Mouse (Mus musculus) CH12.LX (cell line): ENCODE measurements around the gene Zbtb25. TPM values are rescaled to one million over a fixed set of nuclear protein-coding genes. Genes with fewer than 3 reads are reported as not detected.

Experiments used
- DNase-seq: peaks from one replicate; pipeline ENCODE4 v3.0.0-alpha.2; 2013; ENCODE audit errors: extremely low read depth
- H3K27ac ChIP-seq: 2 replicates; pipeline ENCODE4 v1.5.1; 2012; ENCODE audit warnings: low read depth, mild to moderate bottlenecking, control low read depth, moderate library complexity; ENCODE audit not compliant: insufficient read depth
- H3K27me3 ChIP-seq: replicated peaks from 2 replicates; pipeline ENCODE3; 2012; ENCODE audit warnings: inconsistent platforms
- H3K36me3 ChIP-seq, 2 experiments: replicated peaks in 1 of 2; 2 replicates each; pipeline versions ENCODE3 to v1.6.1; 2012; ENCODE audit warnings: inconsistent platforms in 1 of 2, low read length in 1 of 2, mild to moderate bottlenecking in 1 of 2, mixed read lengths in 1 of 2, moderate library complexity in 1 of 2; ENCODE audit not compliant: control insufficient read depth in 1 of 2, insufficient read depth in 1 of 2
- H3K4me1 ChIP-seq, 2 experiments: 2 replicates each; pipeline ENCODE4 v1.6.1; 2012; ENCODE audit warnings: inconsistent platforms in 1 of 2, moderate library complexity in 1 of 2; ENCODE audit not compliant: insufficient read depth in 2 of 2, control insufficient read depth in 1 of 2
- H3K4me2 ChIP-seq: 2 replicates; pipeline ENCODE4 v1.6.1; 2012; ENCODE audit warnings: low read depth, mild to moderate bottlenecking, control low read depth; ENCODE audit not compliant: poor library complexity, insufficient read depth, severe bottlenecking
- H3K4me3 ChIP-seq, 3 experiments: fragments of 150-350 bp in 1 of 3; sonication (generic) in 1 of 3; replicated peaks in 1 of 3; 2 replicates each; pipeline versions ENCODE3 to v1.5.1; 2011 to 2012; ENCODE audit warnings: low read depth in 2 of 3, low read length in 2 of 3, mild to moderate bottlenecking in 2 of 3, moderate library complexity in 2 of 3, control low read depth in 1 of 3, improper control_type of control experiment in 1 of 3, inconsistent platforms in 1 of 3, mixed read lengths in 1 of 3; ENCODE audit not compliant: poor library complexity in 1 of 3
- H3K79me2 ChIP-seq: replicated peaks from 2 replicates; pipeline ENCODE4 v1.6.1; 2012; ENCODE audit warnings: mild to moderate bottlenecking, moderate library complexity; ENCODE audit not compliant: control insufficient read depth, poor library complexity, insufficient read depth, severe bottlenecking; ENCODE audit errors: extremely low read depth
- H3K9ac ChIP-seq: 2 replicates; pipeline ENCODE4 v1.6.1; 2012; ENCODE audit warnings: low read depth, mild to moderate bottlenecking, control low read depth, moderate library complexity; ENCODE audit not compliant: insufficient read depth
- H3K9me3 ChIP-seq: replicated peaks from 2 replicates; pipeline ENCODE3; 2012; ENCODE audit warnings: low read length, inconsistent platforms, mixed read lengths
- CHD1 ChIP-seq: IDR thresholded peaks from 2 replicates; pipeline ENCODE4 v1.6.1; 2012; ENCODE audit warnings: low read depth, low read length, improper control_type of control experiment, inconsistent platforms
- CHD2 ChIP-seq: IDR thresholded peaks from 2 replicates; pipeline ENCODE4 v1.6.1; 2011; ENCODE audit warnings: low read length, improper control_type of control experiment
- CTCF ChIP-seq, 2 experiments: IDR thresholded peaks in 1 of 2; conservative IDR thresholded peaks in 1 of 2; 2 replicates each; pipeline ENCODE4 v1.5.1; 2011 to 2012; ENCODE audit warnings: low read depth in 2 of 2, low read length in 2 of 2, improper control_type of control experiment in 1 of 2, inconsistent platforms in 1 of 2, mild to moderate bottlenecking in 1 of 2, moderate library complexity in 1 of 2
- E2F4 ChIP-seq: IDR thresholded peaks from 2 replicates; pipeline ENCODE4 v1.6.1; 2011; ENCODE audit warnings: low read depth, low read length, improper control_type of control experiment; ENCODE audit not compliant: insufficient replicate concordance
- ELF1 ChIP-seq: IDR thresholded peaks from 2 replicates; pipeline ENCODE4 v1.6.1; 2014; ENCODE audit warnings: low read depth, mild to moderate bottlenecking, inconsistent platforms, low read length, improper control_type of control experiment
- EP300 ChIP-seq: IDR thresholded peaks from 2 replicates; pipeline ENCODE4 v1.6.1; 2011; ENCODE audit warnings: low read length, improper control_type of control experiment
- ETS1 ChIP-seq: conservative IDR thresholded peaks from 2 replicates; pipeline ENCODE4 v1.6.1; 2012; ENCODE audit warnings: low read depth, mild to moderate bottlenecking, inconsistent platforms, low read length, improper control_type of control experiment, moderate library complexity
- GABPA ChIP-seq: IDR thresholded peaks from 2 replicates; pipeline ENCODE4 v1.6.1; 2012; ENCODE audit warnings: low read depth, low read length, improper control_type of control experiment, inconsistent platforms; ENCODE audit not compliant: insufficient replicate concordance
- IRF4 ChIP-seq: IDR thresholded peaks from 2 replicates; pipeline ENCODE4 v1.6.1; 2014; ENCODE audit warnings: low read depth, mild to moderate bottlenecking, inconsistent platforms, low read length, improper control_type of control experiment
- JUN ChIP-seq: IDR thresholded peaks from 2 replicates; pipeline ENCODE4 v1.6.1; 2011; ENCODE audit warnings: low read depth, mild to moderate bottlenecking, low read length, improper control_type of control experiment, moderate library complexity; ENCODE audit not compliant: insufficient read depth
- JUND ChIP-seq: conservative IDR thresholded peaks from 2 replicates; pipeline ENCODE4 v1.6.1; 2011; ENCODE audit warnings: low read depth, low read length, improper control_type of control experiment
- KAT2A ChIP-seq: IDR thresholded peaks from 2 replicates; pipeline ENCODE4 v1.6.1; 2012; ENCODE audit warnings: low read length, improper control_type of control experiment, inconsistent platforms; ENCODE audit not compliant: insufficient replicate concordance
- MAFK ChIP-seq: IDR thresholded peaks from 2 replicates; pipeline ENCODE4 v1.6.1; 2011; ENCODE audit warnings: low read length, improper control_type of control experiment; ENCODE audit not compliant: insufficient replicate concordance
- MAX ChIP-seq: IDR thresholded peaks from 2 replicates; pipeline ENCODE4 v1.6.1; 2011; ENCODE audit warnings: low read length, improper control_type of control experiment
- MAZ ChIP-seq: IDR thresholded peaks from 2 replicates; pipeline ENCODE4 v1.6.1; 2012; ENCODE audit warnings: low read depth, mild to moderate bottlenecking, inconsistent platforms, low read length, improper control_type of control experiment, moderate library complexity
- MXI1 ChIP-seq: IDR thresholded peaks from 2 replicates; pipeline ENCODE4 v1.6.1; 2011; ENCODE audit warnings: mild to moderate bottlenecking, low read depth, low read length, improper control_type of control experiment
- MYC ChIP-seq: IDR thresholded peaks from 2 replicates; pipeline ENCODE4 v1.6.1; 2011; ENCODE audit warnings: low read depth, mild to moderate bottlenecking, improper control_type of control experiment, low read length
- NELFE ChIP-seq: IDR thresholded peaks from 2 replicates; pipeline ENCODE4 v1.6.1; 2011; ENCODE audit warnings: low read depth, low read length, improper control_type of control experiment
- NRF1 ChIP-seq: IDR thresholded peaks from 2 replicates; pipeline ENCODE4 v1.6.1; 2014; ENCODE audit warnings: low read depth, mild to moderate bottlenecking, inconsistent platforms, low read length, improper control_type of control experiment, moderate library complexity
- PAX5 ChIP-seq: IDR thresholded peaks from 2 replicates; pipeline ENCODE4 v1.6.1; 2012; ENCODE audit warnings: low read length, inconsistent platforms, mixed read lengths
- POLR2A ChIP-seq: IDR thresholded peaks from 2 replicates; pipeline ENCODE4 v1.6.1; 2011; ENCODE audit warnings: low read depth, mild to moderate bottlenecking, improper control_type of control experiment, low read length
- RAD21 ChIP-seq: IDR thresholded peaks from 2 replicates; pipeline ENCODE4 v1.6.1; 2011; ENCODE audit warnings: low read depth, mild to moderate bottlenecking, low read length, improper control_type of control experiment, moderate library complexity
- RCOR1 ChIP-seq: conservative IDR thresholded peaks from 2 replicates; pipeline ENCODE4 v1.6.1; 2012; ENCODE audit warnings: low read depth, mild to moderate bottlenecking, inconsistent platforms, low read length, improper control_type of control experiment
- SIN3A ChIP-seq: IDR thresholded peaks from 2 replicates; pipeline ENCODE4 v1.6.1; 2012; ENCODE audit warnings: low read length, improper control_type of control experiment, inconsistent platforms
- TBP ChIP-seq: conservative IDR thresholded peaks from 2 replicates; pipeline ENCODE4 v1.6.1; 2011; ENCODE audit warnings: low read depth, low read length, improper control_type of control experiment
- TCF12 ChIP-seq: IDR thresholded peaks from 2 replicates; pipeline ENCODE4 v1.6.1; 2014; ENCODE audit warnings: low read depth, mild to moderate bottlenecking, inconsistent platforms, low read length, improper control_type of control experiment
- UBTF ChIP-seq: IDR thresholded peaks from 2 replicates; pipeline ENCODE4 v1.6.1; 2012; ENCODE audit warnings: low read depth, mild to moderate bottlenecking, inconsistent platforms, low read length, improper control_type of control experiment, moderate library complexity
- USF1 ChIP-seq: IDR thresholded peaks from 2 replicates; pipeline ENCODE4 v1.6.1; 2014; ENCODE audit warnings: low read depth, mild to moderate bottlenecking, inconsistent platforms, low read length, improper control_type of control experiment
- USF2 ChIP-seq: conservative IDR thresholded peaks from 2 replicates; pipeline ENCODE4 v1.6.1; 2011; ENCODE audit warnings: low read depth, low read length, improper control_type of control experiment
- ZC3H11A ChIP-seq: IDR thresholded peaks from 2 replicates; pipeline ENCODE4 v1.6.1; 2012; ENCODE audit warnings: low read depth, mild to moderate bottlenecking, inconsistent platforms, low read length, improper control_type of control experiment
- ZKSCAN1 ChIP-seq: IDR thresholded peaks from 2 replicates; pipeline ENCODE4 v1.6.1; 2012; ENCODE audit warnings: low read depth, inconsistent platforms, low read length, improper control_type of control experiment, borderline replicate concordance
- ZMIZ1 ChIP-seq: IDR thresholded peaks from 2 replicates; pipeline ENCODE4 v1.6.1; 2012; ENCODE audit warnings: low read depth, mild to moderate bottlenecking, inconsistent platforms, low read length, improper control_type of control experiment
- ZNF384 ChIP-seq: IDR thresholded peaks from 2 replicates; pipeline ENCODE4 v1.6.1; 2012; ENCODE audit warnings: low read depth, low read length, improper control_type of control experiment, inconsistent platforms
- dilution Hi-C: fragments of 300-500 bp; cut with MboI; formaldehyde crosslinking; loops from 2 replicates; pipeline ENCODE4 v1.14.3; 2020; ENCODE audit warnings: low sequenced_read_pairs; ENCODE audit not compliant: extremely low pct_unique_long_range_greater_than_20kb, extremely low pct_ligation_motif_present
- in situ Hi-C: fragments of 300-500 bp; cut with MboI; formaldehyde crosslinking; loops from 3 replicates; pipeline ENCODE4 v1.14.3; 2019; ENCODE audit warnings: low sequenced_read_pairs, low pct_ligation_motif_present, low pct_unique_long_range_greater_than_20kb, mixed read lengths
- polyA plus RNA-seq: library from polyadenylated mRNA; unstranded; fragments of >175 nt; gene quantifications from 2 replicates; pipeline ENCODE4 v1.2.1, GENCODE M21; 2012; ENCODE audit warnings: low read depth; ENCODE audit not compliant: insufficient read length
- total RNA-seq, 2 experiments: library from RNA; depleted of rRNA; stranded (reverse); fragments of 300-350 nt in 1 of 2; fragments of >200 nt in 1 of 2; gene quantifications; 2 replicates each; pipeline ENCODE4 v1.2.3; 2012 to 2014

Zbtb25 gene
- total and polyA plus RNA-seq, 3 experiments, result 7.2 to 18.7 (median 7.3) TPM

DNA sequence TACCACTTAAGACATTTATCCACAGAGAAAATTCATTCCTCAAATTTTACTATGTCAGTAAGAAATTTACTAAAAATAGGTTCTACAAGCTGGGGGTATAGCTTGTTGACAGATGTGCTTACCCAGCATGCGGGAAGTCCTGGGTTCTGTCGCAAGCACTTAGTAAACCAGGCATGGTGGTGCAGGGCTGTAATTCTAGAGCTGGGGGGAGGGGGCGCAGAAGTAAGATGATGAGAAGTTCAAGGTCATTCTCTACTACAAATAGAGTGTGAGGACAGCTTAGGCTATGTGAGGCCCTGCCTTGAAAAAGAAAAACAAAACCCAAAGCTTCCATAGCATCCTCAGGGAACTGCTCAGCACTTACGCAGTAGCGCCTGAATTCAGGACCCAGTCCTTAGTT, 9.2 kb upstream of the Zbtb25 start:
- H3K4me3 ChIP-seq, result no peak overlapping the region
- peaks cover 3% of the 10 kb centered on the region for H3K9me3 ChIP-seq
- dilution Hi-C loops (no loop called here), in situ Hi-C loops (no loop called here)
- no peak overlapping the region; the same call in 1 of the 2 replicates for H3K4me2 ChIP-seq
- H3K79me2 ChIP-seq, result peaks cover 84% of the 10 kb centered on the region
- no peak overlapping the region; the same call in 1 of the 2 replicates for H3K9ac ChIP-seq
- H3K4me1 ChIP-seq, result peaks cover 5 to 49% of the 10 kb centered on the region in 2 experiments; a peak in 3 of 4 replicates
- no peak for TF ChIP-seq ZKSCAN1
- TF ChIP-seq RCOR1, result 0 out of 2 replicates have a peak, but pooled peaks have one; percentile 18
- no peaks in the 10 kb centered on the region for H3K27me3 ChIP-seq
- H3K36me3 ChIP-seq, result peaks cover 12 to 37% of the 10 kb centered on the region in 2 experiments
- DNase-seq, result no peak
- no peak overlapping the region for H3K27ac ChIP-seq

DNA sequence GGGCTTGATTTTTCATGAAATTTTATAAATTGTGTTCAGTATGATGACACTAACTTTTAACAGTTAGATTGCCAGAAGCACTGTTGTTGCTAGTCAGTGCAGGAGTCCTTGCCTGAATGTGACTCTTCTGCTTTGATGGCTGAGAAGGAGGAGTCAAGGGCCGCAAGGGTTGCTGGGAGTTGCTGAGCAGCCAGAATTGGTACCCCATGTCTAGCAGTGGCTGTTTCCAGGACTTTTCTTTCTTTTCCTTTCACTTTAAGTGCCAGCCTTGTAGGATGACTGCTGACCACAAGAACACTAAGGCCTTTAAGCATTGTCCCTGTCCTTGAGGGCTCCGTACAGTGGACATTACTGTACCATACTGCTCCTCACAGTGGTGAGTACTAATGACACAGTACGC, 8.3 kb upstream of the Zbtb25 start:
- DNase-seq, result no peak
- H3K9me3 ChIP-seq, result peaks cover 3% of the 10 kb centered on the region
- H3K9ac ChIP-seq, result peak overlapping the region; percentile 85
- peaks cover 12 to 36% of the 10 kb centered on the region in 2 experiments for H3K36me3 ChIP-seq
- in situ Hi-C loops, result no loop called here
- H3K4me2 ChIP-seq, result peak overlapping the region; percentile 75
- no peaks in the 10 kb centered on the region for H3K27me3 ChIP-seq
- H3K4me3 ChIP-seq, result peak overlapping the region in 1 of 3 experiments; percentile 47
- H3K4me1 ChIP-seq, result peaks cover 5 to 52% of the 10 kb centered on the region in 2 experiments; a peak in 3 of 4 replicates
- H3K79me2 ChIP-seq, result peaks cover 82% of the 10 kb centered on the region
- H3K27ac ChIP-seq, result peak overlapping the region; percentile 99
- dilution Hi-C loops, result no loop called here
- TF ChIP-seq EP300, result no peak
- TF ChIP-seq ELF1, result no peak
- no peak for TF ChIP-seq MAZ
- TF ChIP-seq TBP, result no peak; the same call in 1 of the 2 replicates
- TF ChIP-seq CHD2, result no peak
- no peak for TF ChIP-seq ZC3H11A
- TF ChIP-seq JUN, result no peak
- TF ChIP-seq SIN3A, result no peak
- no peak for TF ChIP-seq ZNF384
- TF ChIP-seq E2F4, result no peak
- peak; percentile 47 for TF ChIP-seq TCF12
- no peak for TF ChIP-seq POLR2A
- TF ChIP-seq UBTF, result no peak
- no peak for TF ChIP-seq RCOR1
- TF ChIP-seq MAFK, result peak; percentile 83; the same call in 1 of the 2 replicates
- TF ChIP-seq CTCF (conservative IDR thresholded peaks at IDR 0.05 in 1 of 2, IDR thresholded peaks at IDR 0.05 in 1 of 2; ENCODE audit: low read depth in 2 of 2, low read length in 2 of 2), result no peak
- TF ChIP-seq MAX, result no peak
- TF ChIP-seq PAX5, result no peak
- no peak for TF ChIP-seq GABPA
- no peak for TF ChIP-seq CHD1
- no peak for TF ChIP-seq RAD21
- TF ChIP-seq ETS1, result no peak
- no peak for TF ChIP-seq USF1
- TF ChIP-seq IRF4, result 0 out of 2 replicates have a peak, but pooled peaks have one; percentile 7
- no peak for TF ChIP-seq ZKSCAN1
- no peak; the same call in 1 of the 2 replicates for TF ChIP-seq ZMIZ1
- TF ChIP-seq JUND, result no peak
- TF ChIP-seq MXI1, result 0 out of 2 replicates have a peak, but pooled peaks have one; percentile 2
- peak; percentile 17; the same call in 1 of the 2 replicates for TF ChIP-seq NELFE
- no peak for TF ChIP-seq NRF1
- no peak for TF ChIP-seq KAT2A
- no peak for TF ChIP-seq USF2
- TF ChIP-seq MYC, result no peak
